Mouse (Mus musculus): ENCODE measurements around the gene Cyp2c70.
"Not testable (repeated sequence)": the region's sequence is repeated elsewhere in the genome, so short reads cannot be mapped to it uniquely, and the experiment has no call there.

The Cyp2c70 gene

DNA sequence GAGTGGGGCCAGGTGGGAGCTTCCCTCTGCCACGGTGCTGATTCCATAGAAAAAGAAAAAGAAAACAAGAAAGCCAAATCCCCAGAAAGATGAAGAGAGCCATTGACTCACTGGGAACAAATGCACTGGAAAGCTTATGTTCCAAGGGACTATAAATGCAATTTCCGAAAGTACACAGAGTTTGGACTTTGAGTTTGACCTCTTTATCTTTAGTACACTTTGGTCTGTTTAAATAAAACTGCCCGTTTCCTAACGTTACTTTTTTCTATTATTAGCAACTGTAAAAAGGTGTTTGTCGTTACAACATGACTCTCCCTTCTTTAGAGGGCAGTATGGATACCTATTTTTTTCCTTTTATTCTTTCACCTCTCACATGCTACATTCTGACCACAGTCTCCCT lies at the start of gene Cyp2c70:
Cyp2c70 (minus strand) TSS at position 174 of the 400 bp plus-strand sequence.
- DNase-seq (ENCODE audit: extremely low spot score, low read depth, low spot score), result no peak

DNA sequence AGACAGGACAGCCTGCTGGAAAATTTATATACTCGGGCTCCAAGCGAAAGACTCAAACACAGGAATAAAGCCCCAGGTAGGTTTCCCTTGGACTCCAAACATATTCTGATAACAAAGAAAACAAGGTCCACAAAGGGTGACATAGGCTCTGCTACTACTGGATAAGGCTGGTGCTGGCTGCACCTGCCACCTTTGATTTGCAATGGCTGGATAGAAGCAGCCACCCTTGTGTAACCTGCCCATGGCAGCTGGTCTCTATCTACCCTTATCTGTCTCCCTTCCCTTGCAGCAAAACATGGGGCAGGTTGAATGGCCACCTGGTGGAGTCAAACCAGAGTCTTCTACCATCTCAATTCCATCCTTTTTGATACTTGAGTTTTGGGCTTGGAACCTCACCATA lies 45.4 kb upstream of the Cyp2c70 start:
- DNase-seq (ENCODE audit: extremely low spot score, low read depth, low spot score), result no peak

DNA sequence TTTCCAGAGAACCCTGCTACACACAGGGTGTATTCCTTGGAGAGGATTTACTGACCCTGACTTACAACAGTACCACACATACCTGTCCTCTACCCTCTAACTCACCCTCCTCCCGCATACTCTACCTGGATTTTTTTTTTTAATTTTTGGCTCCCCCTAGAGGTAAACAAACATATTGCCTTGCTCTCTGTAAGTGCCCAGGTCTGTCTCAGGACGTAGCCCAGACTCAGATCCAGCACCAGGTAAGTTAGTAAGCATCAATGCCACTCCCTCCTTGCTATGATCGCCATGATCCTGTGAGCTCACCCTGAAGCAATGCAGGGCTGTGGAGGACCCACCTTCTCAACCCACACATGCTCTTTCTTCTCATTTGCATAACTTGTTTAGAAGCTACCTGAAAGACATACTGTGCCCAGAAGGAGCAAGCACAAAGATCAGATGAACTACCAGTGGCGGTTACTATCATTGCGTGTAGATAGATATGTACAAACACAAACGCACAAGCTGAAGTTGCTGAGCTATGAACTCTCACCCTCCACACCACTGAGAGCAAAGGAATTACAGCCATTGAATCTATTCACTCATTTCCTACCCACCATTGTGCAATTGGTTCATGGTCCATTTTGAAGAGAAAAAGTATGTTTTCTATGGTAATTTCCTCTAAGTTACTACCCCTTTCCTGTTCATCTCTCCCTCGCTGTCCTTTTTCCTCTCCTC lies 44.9 kb upstream of the Cyp2c70 start:
- DNase-seq (ENCODE audit: extremely low spot score, low read depth, low spot score), result no peak

DNA sequence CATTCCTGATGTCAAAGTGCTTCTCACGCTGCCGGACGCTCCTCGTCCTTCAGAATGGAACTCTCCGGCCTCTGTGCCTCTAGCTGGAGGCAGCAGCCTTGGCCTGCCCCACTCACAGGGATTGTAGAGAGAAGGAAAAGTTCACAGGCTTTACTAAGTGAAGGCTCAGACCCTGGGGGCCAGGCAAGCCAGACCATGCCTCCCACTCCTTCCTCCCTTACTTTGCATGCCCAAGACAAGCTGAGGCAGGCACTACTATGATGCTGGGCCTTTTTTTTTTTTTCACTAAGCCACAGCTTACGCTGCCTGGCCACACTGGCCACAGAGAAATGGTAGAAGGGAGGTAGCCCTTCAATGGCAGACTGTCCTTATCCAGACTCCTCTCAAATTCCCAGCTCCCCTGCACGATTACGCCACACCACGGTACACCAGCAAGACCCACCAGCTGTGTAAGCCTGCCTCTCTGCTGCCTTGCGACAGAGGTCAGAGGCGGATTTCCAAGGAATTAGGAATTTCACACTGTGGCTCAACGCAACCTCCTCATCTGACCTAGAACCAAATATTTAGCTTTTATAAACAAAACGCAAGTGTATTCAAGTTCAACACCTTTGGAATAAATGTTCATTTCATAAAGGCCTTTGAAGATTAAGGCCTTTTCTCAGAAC lies 44.1 kb upstream of the Cyp2c70 start:
- DNase-seq (ENCODE audit: extremely low spot score, low read depth, low spot score), result no peak

DNA sequence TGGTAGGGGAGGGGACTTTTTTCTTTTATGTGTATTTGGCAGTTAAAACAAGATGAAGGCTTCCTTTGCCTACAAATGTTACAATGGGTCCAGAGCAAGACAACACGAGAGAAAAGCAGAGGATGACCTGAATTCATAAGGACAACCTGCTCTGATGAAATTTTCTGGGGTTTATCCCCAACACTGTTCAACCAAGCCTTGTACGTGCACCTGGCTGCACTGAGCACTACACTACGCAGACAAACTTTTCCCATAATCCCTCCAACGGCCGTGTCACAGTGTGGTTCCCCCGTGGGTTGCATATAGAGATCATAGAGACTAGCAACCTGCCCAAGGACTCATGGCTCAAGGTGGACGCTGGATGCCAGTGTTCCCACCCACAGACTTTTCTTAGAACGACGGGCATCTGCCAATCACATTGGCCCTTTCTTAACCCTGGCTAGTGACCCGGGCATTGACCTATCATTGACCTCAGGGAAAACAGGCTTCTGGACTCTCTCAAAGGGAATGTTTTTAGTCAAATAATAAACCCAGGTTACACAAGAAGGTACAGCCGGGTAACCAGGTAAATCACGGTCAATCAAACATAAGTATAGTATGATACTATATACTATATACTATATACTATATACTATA lies 39.5 kb upstream of the Cyp2c70 start:
- no peak for DNase-seq (ENCODE audit: extremely low spot score, low read depth, low spot score)

DNA sequence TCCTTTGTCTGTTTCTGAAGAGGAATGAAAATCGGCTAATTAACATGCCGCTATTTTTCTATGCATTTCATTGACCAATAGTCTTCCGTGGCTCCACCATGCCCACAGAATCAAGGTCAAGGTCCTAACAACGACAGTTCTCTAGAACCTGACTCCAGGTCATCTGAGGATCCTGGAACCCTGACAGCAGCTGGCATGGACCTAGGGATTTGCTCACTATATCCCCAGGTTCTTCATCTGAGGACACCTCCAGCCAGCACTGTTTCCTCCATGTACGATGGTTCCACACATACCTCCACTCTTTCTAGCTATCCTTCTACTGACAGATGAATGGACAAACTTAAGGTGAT lies 38.6 kb upstream of the Cyp2c70 start:
- DNase-seq (ENCODE audit: extremely low spot score, low read depth, low spot score), result no peak

DNA sequence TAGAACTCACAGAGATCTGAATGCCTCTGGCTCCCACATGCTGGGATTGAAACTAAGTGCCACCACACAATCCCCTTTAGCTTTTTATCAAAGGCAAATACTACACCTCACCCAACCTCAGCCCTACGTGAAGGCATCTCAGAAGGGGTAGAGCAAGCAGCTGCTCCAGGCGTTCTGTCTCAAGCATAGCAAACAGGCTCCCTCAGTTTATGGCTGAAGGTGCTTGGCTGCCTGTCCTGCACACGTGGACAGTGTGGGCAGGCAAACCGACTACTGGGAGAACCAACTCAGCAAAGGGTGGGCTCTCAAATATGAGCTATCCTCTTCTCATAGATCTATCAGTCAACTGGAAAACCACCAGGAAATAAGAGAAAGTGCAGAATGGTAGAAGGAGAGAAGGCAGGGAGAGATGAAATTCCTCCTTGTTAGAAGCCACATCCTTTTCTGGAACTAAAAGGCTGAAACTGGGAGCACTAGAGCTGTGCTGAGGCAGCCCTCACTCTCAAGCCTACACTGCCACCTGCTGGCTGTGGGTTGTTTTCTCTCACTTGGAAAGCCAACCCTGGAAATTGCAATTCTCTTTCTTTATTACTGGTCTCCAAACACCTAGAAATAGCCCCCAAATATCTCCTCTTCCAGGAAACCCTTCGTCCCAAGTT lies 38.1 kb upstream of the Cyp2c70 start:
- DNase-seq (ENCODE audit: extremely low spot score, low read depth, low spot score), result peak; percentile 28

DNA sequence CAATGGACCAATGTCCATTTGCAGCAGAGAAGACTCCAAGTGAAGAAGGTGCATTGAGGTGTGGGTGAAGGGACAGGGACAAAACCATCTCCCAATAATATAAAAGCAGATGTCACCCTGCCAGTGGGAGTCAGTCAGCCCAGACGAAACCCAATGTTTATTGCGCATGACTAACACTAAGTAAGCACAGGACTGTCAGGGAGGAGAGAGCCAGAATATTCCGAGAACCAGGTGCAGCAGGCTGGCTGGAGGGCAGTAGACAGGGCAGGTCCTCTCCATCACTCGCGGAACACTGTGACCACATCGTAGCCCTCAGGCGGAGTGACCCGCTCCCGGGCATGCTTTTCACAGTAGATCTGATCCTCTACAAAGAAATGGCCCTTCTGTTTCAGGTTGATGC lies 35.2 kb upstream of the Cyp2c70 start:
- DNase-seq (ENCODE audit: extremely low spot score, low read depth, low spot score), result not testable (repeated sequence)

DNA sequence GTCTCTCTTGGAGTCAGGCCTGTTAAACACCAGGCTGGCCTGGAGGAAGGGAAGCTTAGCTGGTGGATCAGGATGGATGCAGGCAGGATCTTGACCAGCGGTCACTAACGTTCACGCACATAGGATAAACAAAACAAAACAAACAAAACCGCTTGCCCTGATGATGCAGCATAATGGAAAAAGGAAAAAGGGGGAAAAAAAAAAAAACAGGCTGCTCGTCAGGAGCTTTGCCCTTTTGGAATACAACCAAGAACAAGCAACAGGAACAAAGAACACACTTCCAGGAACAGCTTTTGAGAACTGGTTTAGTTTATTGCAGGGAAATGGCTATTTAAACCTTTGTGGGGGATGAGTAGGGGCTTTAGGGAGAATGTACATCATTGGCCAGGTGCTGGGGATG lies 33.7 kb upstream of the Cyp2c70 start:
- DNase-seq (ENCODE audit: extremely low spot score, low read depth, low spot score), result no peak

DNA sequence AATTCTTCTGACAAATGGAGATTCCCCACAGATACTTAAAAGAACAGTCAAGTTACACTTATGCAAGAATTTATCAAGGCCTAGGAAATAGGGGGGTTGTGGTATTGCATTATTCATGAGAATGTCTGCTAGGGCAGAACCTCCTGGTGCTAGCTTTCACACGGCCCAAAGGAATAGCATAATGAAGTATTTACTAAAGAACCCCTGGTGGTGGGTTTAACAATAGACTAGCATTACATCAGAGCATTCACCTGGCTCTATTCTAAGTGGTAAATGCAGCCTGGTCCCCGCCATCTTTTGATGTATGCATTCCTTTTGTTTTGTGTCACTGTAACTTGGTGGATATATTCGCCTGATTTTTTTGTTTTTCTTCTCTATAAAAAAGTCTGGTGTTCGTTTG lies 15.8 kb upstream of the Cyp2c70 start:
- DNase-seq (ENCODE audit: extremely low spot score, low read depth, low spot score), result not testable (repeated sequence)

DNA sequence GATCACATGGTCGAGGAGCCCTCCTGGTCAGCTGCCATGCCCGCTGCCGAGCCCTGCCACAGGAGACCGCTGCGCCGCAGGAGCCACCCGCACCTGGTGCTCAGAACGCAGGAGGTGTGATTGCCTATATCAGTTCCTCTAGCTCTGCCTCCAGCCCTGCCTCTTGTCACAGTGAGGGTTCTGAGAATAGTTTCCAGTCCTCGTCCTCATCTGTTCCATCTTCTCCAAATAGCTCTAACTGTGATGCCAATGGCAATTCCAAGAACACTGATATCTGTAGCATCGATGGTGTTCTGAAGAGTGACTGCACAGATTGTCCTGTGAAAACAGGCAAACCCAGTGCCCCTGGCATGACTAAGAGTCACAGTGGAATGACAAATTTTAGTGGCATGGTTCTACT lies 3.5 kb upstream of the Cyp2c70 start:
- no peak for DNase-seq (ENCODE audit: extremely low spot score, low read depth, low spot score)

DNA sequence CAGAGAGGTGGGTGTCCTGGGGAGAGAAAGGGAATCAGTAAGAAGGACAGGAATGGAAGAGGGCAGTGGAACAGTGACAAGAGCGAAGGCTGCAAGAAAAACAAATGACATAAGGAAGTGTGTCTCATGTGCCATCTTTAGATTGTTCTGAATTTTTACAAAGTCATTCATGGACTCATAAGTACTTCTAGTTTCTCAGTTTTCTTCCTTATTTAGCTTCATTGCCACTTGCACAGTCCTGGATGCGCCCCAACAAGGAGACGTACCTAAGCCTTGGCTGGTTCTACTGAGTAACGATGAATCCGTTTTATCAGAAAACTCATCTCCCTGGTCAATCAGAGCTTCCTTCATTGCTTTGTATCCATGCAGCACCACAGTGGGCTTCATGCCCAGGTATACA lies 3.5 kb downstream of the Cyp2c70 start:
- no peak for DNase-seq (ENCODE audit: extremely low spot score, low read depth, low spot score)

DNA sequence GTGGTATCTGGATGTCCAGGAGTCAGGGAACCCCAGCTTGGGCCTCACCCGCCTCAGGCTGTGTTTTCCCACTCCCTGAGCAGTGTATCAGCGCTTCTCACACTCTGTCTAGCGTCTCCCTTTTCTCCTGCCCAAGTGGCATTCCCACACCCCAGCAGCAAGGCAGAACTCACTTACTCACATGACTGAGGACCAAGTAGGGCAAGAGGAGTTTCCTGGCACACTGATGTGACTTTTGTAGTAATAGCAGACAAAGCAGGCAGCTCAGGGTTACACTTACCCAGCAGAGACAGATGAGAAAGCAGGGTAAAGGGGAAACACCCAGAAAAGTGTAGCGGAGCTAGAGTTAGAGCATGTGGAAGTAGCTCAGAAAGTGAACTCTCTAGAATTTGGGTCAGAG lies 8.8 kb downstream of the Cyp2c70 start:
- no peak for DNase-seq (ENCODE audit: extremely low spot score, low read depth, low spot score)

DNA sequence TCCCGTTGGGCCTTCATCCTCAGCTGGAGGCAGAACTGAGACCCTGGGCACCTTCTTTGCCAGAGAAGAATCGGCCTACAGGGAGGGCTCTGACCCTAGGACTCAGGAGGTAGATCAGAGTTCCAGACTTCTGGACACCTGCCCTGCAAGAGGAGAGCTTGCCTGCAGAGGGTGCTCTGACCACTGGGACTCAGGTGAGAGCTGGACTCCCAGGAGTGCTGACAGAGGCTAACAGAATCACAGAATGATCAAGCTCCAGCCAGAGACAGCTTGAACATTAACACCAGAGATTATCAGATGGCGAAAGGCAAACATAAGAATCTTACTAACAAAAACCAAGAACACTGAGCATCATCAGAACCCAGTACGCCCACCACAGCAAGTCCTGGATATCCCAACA lies 18.7 kb downstream of the Cyp2c70 start:
- not testable (repeated sequence) for DNase-seq (ENCODE audit: extremely low spot score, low read depth, low spot score)

DNA sequence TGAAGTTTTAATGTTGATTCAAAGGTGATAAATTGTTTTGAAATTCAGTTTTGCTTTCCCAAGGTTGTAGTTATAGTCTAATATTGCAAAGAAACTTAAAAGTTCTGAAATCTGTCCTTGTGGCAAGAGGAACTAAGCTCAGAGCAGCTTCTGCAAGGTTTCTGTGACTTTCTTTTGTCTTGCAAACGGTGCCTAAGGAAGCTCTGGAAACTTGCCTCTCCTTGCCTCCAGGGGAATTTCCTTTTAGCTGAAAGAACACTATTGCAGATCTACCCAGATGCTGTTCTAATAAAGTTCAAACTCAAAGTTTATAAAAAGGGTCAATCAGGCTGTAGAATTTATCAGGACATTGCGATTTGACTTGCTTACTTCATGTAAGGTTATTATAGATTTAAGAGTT lies 60.1 kb downstream of the Cyp2c70 start:
- DNase-seq (ENCODE audit: extremely low spot score, low read depth, low spot score), result not testable (repeated sequence)

DNA sequence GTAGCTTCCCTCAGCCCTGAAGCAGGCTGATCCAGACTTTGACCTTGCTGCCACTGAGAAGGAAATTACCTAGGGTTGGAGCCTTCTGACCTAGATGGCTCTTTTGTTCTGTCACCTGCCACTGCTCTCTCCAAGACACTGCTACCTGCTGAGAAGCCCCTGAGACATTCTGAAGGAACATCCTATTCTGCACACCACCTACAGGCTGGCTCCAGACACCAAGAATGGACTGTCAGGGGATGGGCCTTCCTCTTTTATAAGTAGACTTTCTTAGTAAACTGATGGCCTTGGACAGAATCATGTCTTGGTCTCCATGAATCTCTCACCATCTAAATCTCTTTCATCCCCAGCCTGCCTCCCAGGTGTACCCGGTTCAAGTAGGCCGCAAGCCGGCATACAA lies 62.0 kb downstream of the Cyp2c70 start:
- not testable (repeated sequence) for DNase-seq (ENCODE audit: extremely low spot score, low read depth, low spot score)

DNA sequence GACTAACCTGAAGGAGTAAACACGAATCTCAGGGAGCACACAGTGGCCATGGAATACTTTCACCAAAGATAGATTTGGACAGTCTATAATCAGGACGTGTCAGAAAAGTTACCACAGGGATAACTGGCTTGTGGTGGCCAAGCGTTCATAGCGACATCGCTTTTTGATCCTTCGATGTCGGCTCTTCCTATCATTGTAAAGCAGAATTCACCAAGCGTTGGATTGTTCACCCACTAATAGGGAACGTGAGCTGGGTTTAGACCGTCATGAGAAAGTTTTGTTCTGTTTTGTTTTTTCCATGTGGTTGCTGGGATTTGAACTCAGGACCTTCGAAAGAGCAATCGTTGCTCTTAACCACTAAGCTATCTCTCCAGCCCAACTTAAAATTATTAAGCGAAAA lies 67.5 kb downstream of the Cyp2c70 start:
- not testable (repeated sequence) for DNase-seq (ENCODE audit: extremely low spot score, low read depth, low spot score)
